In genomic region chr9:58455798-58456197, GRCm38 (mm10) we compare ENCODE assay signal across 9 mouse cellular contexts. TPM values are rescaled to one million over a fixed set of nuclear protein-coding genes. Genes with fewer than 3 reads are reported as not detected.
DNase-seq lines count a peak whose midpoint lies in the region; ATAC-seq lines count a peak whose summit lies in the region.
"Had no signal": no experiment of that assay in that cellular context is flagged by ENCODE, and none has a peak within 500 bp of the region (broad histone marks: within the 10 kb centered on the region; RNA-seq: fewer than 3 reads in every experiment).

No protein-coding gene starts in this region.

- peak overlapping the region; percentile 17 for H3K4me2 ChIP-seq in forebrain, embryonic 13.5 days
- H3K4me2 ChIP-seq in neural tube, embryonic 15.5 days = 0 out of 2 replicates have a peak overlapping the region, but pooled peaks have one; percentile 11

- no peaks in the 10 kb centered on the region for H3K36me3 ChIP-seq in forebrain, embryonic 13.5 days (ENCODE audit: poor library complexity, severe bottlenecking)
- no peaks in the 10 kb centered on the region for H3K36me3 ChIP-seq in neural tube, embryonic 15.5 days

- 0% methylated on average over 13 of the region's 13 CpGs for WGBS in forebrain, embryonic 13.5 days
- 2% methylated on average over 13 of the region's 13 CpGs for WGBS in neural tube, embryonic 15.5 days

- no peaks in the 10 kb centered on the region for H3K9me3 ChIP-seq in forebrain, embryonic 13.5 days (replicated peaks)
- no peaks in the 10 kb centered on the region for H3K9me3 ChIP-seq in neural tube, embryonic 15.5 days (replicated peaks)

- peak overlapping the region; percentile 89 for H3K27ac ChIP-seq in forebrain, embryonic 13.5 days
- peak overlapping the region; percentile 56 for H3K27ac ChIP-seq in neural tube, embryonic 15.5 days (replicated peaks)
- H3K27ac ChIP-seq: macrophage had no signal

- H3K27me3 ChIP-seq in forebrain, embryonic 13.5 days = no peaks in the 10 kb centered on the region
- H3K27me3 ChIP-seq in neural tube, embryonic 15.5 days (replicated peaks) = no peaks in the 10 kb centered on the region

- no peak overlapping the region for H3K9ac ChIP-seq in forebrain, embryonic 13.5 days
- H3K9ac ChIP-seq in neural tube, embryonic 15.5 days (replicated peaks) = no peak overlapping the region

- no peak overlapping the region for H3K4me3 ChIP-seq in forebrain, embryonic 13.5 days
- no peak overlapping the region for H3K4me3 ChIP-seq in neural tube, embryonic 15.5 days (replicated peaks)

- H3K4me1 ChIP-seq in forebrain, embryonic 13.5 days = peaks cover 58% of the 10 kb centered on the region
- H3K4me1 ChIP-seq in neural tube, embryonic 15.5 days = peaks cover 27% of the 10 kb centered on the region

- ATAC-seq in forebrain, embryonic 13.5 days = peak; percentile 35; the same call in 1 of the 2 replicates
- ATAC-seq in neural tube, embryonic 15.5 days (ENCODE audit: low FRiP score) = peak; percentile 50; the same call in 1 of the 2 replicates
- no peak for ATAC-seq in megakaryocyte-erythroid progenitor cell, adult 5-6 weeks (replicated peaks; ENCODE audit: low FRiP score, low TSS enrichment, poor library complexity, severe bottlenecking)

- peak; percentile 37 for DNase-seq in lung, postnatal 10 days
- DNase-seq in lung, postnatal 14 days = no peak
- DNase-seq in kidney, postnatal 25 days = peak; percentile 64 to 68
- DNase-seq in adipocyte (ENCODE audit: low spot score) (no peak), MN1 (ENCODE audit: low spot score) (no peak)

RNA-seq across cellular contexts. Expression of gene Insyn1, which starts 32.6 kb away (rescaled TPM):
- 2.8 and 3.5 TPM in 2 replicates for polyA plus RNA-seq in forebrain, embryonic 13.5 days (2015; fragmentation: Nextera tagmentation; extraction: Ambion mirVana)
- 9.5 and 14.9 TPM in 2 replicates for polyA plus RNA-seq in neural tube, embryonic 15.5 days (2015; fragmentation: Nextera tagmentation; extraction: Ambion mirVana)
- total RNA-seq in megakaryocyte-erythroid progenitor cell, adult 5-6 weeks (2014; fragmentation: Nextera tagmentation) = not detected in 2 replicates
- not detected in 2 replicates for total RNA-seq in megakaryocyte-erythroid progenitor cell, adult 5-6 weeks (2017)
- polyA plus RNA-seq: macrophage had no signal

Comparison
In these comparisons a context has a peak if more than half of its experiments do, and no peak if none do; other contexts are left out.
1. DNase-seq: peak in lung, postnatal 10 days (single experiment) and kidney, postnatal 25 days (2 of 2); none in lung, postnatal 14 days (single experiment), adipocyte (single experiment) and MN1 (single experiment).